Mouse (Mus musculus) thymus, adult 2 months (tissue): ENCODE measurements at regions not wholly inside any gene's neighbourhood (a gene's known extent, or its start where the extent isn't known, plus 50 kb on each side); places are given as distances from the start of the nearest gene placed in this dataset.

Experiments used
- DNase-seq: peaks from one replicate; pipeline ENCODE4 v3.0.0; 2021
- H3K27ac ChIP-seq: fragments of 200-500 bp; 2 replicates; pipeline ENCODE4 v1.5.1; 2012; ENCODE audit warnings: low read length, control low read depth; ENCODE audit not compliant: control insufficient read depth, insufficient read depth
- H3K27me3 ChIP-seq: fragments of 200-500 bp; 2 replicates; pipeline ENCODE4 v1.6.1; 2012; ENCODE audit warnings: mild to moderate bottlenecking, low read length, moderate library complexity, mixed read lengths; ENCODE audit not compliant: control insufficient read depth, insufficient read depth
- H3K36me3 ChIP-seq: fragments of 200-500 bp; 2 replicates; pipeline ENCODE4 v1.6.1; 2012; ENCODE audit warnings: mild to moderate bottlenecking, low read length, moderate library complexity; ENCODE audit not compliant: control insufficient read depth, insufficient read depth
- H3K4me1 ChIP-seq: fragments of 200-500 bp; replicated peaks from 2 replicates; pipeline ENCODE4 v1.6.1; 2012; ENCODE audit warnings: low read length; ENCODE audit not compliant: control insufficient read depth, insufficient read depth
- H3K4me3 ChIP-seq: fragments of 200-500 bp; 2 replicates; pipeline ENCODE4 v1.5.1; 2012; ENCODE audit warnings: mild to moderate bottlenecking, low read length, control low read depth, moderate library complexity; ENCODE audit not compliant: control insufficient read depth, insufficient read depth
- CTCF ChIP-seq: fragments of 200-500 bp; IDR thresholded peaks from 2 replicates; pipeline ENCODE4 v1.5.1; 2012; ENCODE audit warnings: mild to moderate bottlenecking, control low read depth, low read length, moderate library complexity, borderline replicate concordance; ENCODE audit not compliant: control insufficient read depth, poor library complexity, insufficient read depth; ENCODE audit errors: extremely low read depth
- POLR2A ChIP-seq: fragments of 200-500 bp; IDR thresholded peaks from 2 replicates; pipeline ENCODE4 v1.6.1; 2012; ENCODE audit warnings: mild to moderate bottlenecking, low read length, control low read depth, moderate library complexity; ENCODE audit not compliant: control insufficient read depth, poor library complexity, insufficient read depth; ENCODE audit errors: extremely low read depth
- WGBS: fragments of 180-500 bp; shearing (Covaris S2); methylation state at CpG from one replicate; pipeline ENCODE4 v1.1.7; 2018; 5-methylcytosine and 5-hydroxymethylcytosine counted together

GRCm38 (mm10) chr1:30460295-30460958, 413.3 kb downstream of the Phf3 start:
- DNase-seq = no peak
- H3K4me3 ChIP-seq = no peak overlapping the region
- no peak overlapping the region for H3K27ac ChIP-seq
- no peaks in the 10 kb centered on the region for H3K4me1 ChIP-seq
- H3K27me3 ChIP-seq = no peaks in the 10 kb centered on the region
- TF ChIP-seq CTCF = no peak
- TF ChIP-seq POLR2A = no peak
- H3K36me3 ChIP-seq = no peaks in the 10 kb centered on the region
- WGBS = 92% methylated on average over 4 of the region's 4 CpGs

GRCm38 (mm10) chr1:30437964-30438363, 435.8 kb downstream of the Phf3 start:
- Histone ChIP-seq H3K27ac (no peak overlapping the region), H3K4me1 (no peaks in the 10 kb centered on the region), H3K27me3 (no peaks in the 10 kb centered on the region), H3K36me3 (no peaks in the 10 kb centered on the region), H3K4me3 (no peak overlapping the region)
- no peak for DNase-seq
- WGBS = 67% methylated on average over 1 of the region's 1 CpGs
- TF ChIP-seq POLR2A = no peak
- TF ChIP-seq CTCF = no peak

GRCm38 (mm10) chr1:30416582-30416981, 457.1 kb downstream of the Phf3 start:
- no peak overlapping the region for H3K4me3 ChIP-seq
- no peak overlapping the region for H3K27ac ChIP-seq
- H3K4me1 ChIP-seq = no peaks in the 10 kb centered on the region
- no peaks in the 10 kb centered on the region for H3K27me3 ChIP-seq
- no peaks in the 10 kb centered on the region for H3K36me3 ChIP-seq
- DNase-seq = no peak
- TF ChIP-seq POLR2A (no peak), CTCF (no peak)

DNA sequence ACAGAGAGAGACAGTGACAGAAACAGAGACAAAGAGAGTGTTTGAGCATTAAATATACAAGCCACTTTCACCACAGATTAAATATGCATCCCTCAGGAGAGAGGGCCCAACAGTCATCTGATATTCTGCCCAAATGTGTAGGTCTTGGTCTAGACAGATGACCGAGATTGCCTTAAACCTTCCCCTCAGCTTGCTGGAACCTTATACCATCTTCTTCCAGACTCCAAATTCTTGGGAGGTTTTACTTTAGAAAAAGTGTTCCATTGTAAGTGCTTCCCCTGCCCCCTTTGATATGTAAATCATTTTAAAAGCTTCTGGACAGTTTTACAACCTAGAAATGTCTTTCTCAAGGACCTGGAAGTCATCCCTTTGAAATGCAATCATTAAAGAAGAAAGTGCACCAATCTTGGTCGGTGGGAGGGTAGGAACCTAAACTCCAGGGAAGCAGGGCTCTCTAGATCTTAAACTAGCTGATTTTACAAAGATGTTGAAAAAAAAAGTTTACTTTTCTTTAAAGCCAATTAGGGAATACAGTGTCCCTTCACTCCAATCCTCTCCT, 458.8 kb downstream of the Phf3 start:
- WGBS = 18% methylated on average over 2 of the region's 2 CpGs
- H3K4me1 ChIP-seq = no peaks in the 10 kb centered on the region
- TF ChIP-seq POLR2A (no peak), CTCF (no peak)

More for the DNA sequence above, 458.8 kb downstream of the Phf3 start:
- Histone ChIP-seq H3K27me3 (no peaks in the 10 kb centered on the region), H3K4me3 (no peak overlapping the region), H3K36me3 (no peaks in the 10 kb centered on the region), H3K27ac (no peak overlapping the region)
- DNase-seq = no peak
